Mouse (Mus musculus) liver, postnatal 0 days (tissue): ENCODE data around the gene Olfr984. TPM values are rescaled to one million over a fixed set of nuclear protein-coding genes. Genes with fewer than 3 reads are reported as not detected.

Source experiments
- ATAC-seq: fragments of 200-750 bp; cut with Nextera tagmentation; 2 replicates; pipeline ENCODE4 v1.8.0; 2017; ENCODE audit warnings: mild to moderate bottlenecking, moderate library complexity
- DNase-seq: peaks from one replicate; pipeline ENCODE4 v3.0.0-alpha.2; 2016
- H3K27ac ChIP-seq: fragments of 300-500 bp; sonication (generic); 2 replicates; pipeline ENCODE4 v1.5.1; 2014; ENCODE audit warnings: antibody characterized with exemption, moderate library complexity, mild to moderate bottlenecking, low read depth
- H3K27me3 ChIP-seq: fragments of 300-500 bp; sonication (generic); 2 replicates; pipeline ENCODE4 v1.6.1; 2014; ENCODE audit warnings: low read length, control low read depth, mixed read lengths; ENCODE audit not compliant: insufficient read depth
- H3K36me3 ChIP-seq: fragments of 300-500 bp; sonication (generic); replicated peaks from 2 replicates; pipeline ENCODE4 v1.6.1; 2014; ENCODE audit warnings: mild to moderate bottlenecking, control low read depth, low read length, moderate library complexity, mixed read lengths; ENCODE audit not compliant: insufficient read depth
- H3K4me1 ChIP-seq: fragments of 300-500 bp; sonication (generic); 2 replicates; pipeline ENCODE4 v1.6.1; 2014; ENCODE audit warnings: antibody characterized with exemption, mild to moderate bottlenecking, control low read depth; ENCODE audit not compliant: insufficient read depth
- H3K4me2 ChIP-seq: fragments of 300-500 bp; sonication (generic); 2 replicates; pipeline ENCODE4 v1.6.1; 2014; ENCODE audit warnings: low read depth, mild to moderate bottlenecking, low read length, moderate library complexity, mixed read lengths
- H3K4me3 ChIP-seq: fragments of 300-500 bp; sonication (generic); 2 replicates; pipeline ENCODE4 v1.5.1; 2014; ENCODE audit warnings: low read depth, low read length
- H3K9ac ChIP-seq: fragments of 300-500 bp; sonication (generic); replicated peaks from 2 replicates; pipeline ENCODE4 v1.6.1; 2014; ENCODE audit warnings: mild to moderate bottlenecking, moderate library complexity
- H3K9me3 ChIP-seq: fragments of 300-500 bp; sonication (generic); 2 replicates; pipeline ENCODE4 v1.6.1; 2016; ENCODE audit warnings: mild to moderate bottlenecking, control low read depth, low read length, mixed read lengths
- CTCF ChIP-seq: sonication (generic); IDR thresholded peaks from 2 replicates; pipeline ENCODE4 v1.5.1; 2016; ENCODE audit warnings: antibody characterized with exemption, low read depth
- EP300 ChIP-seq: IDR thresholded peaks from 2 replicates; pipeline ENCODE4 v1.6.1; 2016; ENCODE audit warnings: antibody characterized with exemption, low read depth, mild to moderate bottlenecking
- WGBS: fragments of 180-500 bp; shearing (Covaris S2); extraction: QIAGEN DNeasy Blood & Tissue Kit; methylation state at CpG from one replicate; pipeline ENCODE4 v1.1.7; 2014; ENCODE audit not compliant: insufficient replicate concordance; 5-methylcytosine and 5-hydroxymethylcytosine counted together
- polyA plus RNA-seq: library from polyadenylated mRNA; unstranded; fragments of >200 nt; fragmentation: Nextera tagmentation; extraction: Ambion mirVana; gene quantifications from 2 replicates; pipeline ENCODE4 v1.2.1, GENCODE M21; 2015

Gene Olfr984
- polyA plus RNA-seq, 1 experiment from 2014 or later = not detected

DNA sequence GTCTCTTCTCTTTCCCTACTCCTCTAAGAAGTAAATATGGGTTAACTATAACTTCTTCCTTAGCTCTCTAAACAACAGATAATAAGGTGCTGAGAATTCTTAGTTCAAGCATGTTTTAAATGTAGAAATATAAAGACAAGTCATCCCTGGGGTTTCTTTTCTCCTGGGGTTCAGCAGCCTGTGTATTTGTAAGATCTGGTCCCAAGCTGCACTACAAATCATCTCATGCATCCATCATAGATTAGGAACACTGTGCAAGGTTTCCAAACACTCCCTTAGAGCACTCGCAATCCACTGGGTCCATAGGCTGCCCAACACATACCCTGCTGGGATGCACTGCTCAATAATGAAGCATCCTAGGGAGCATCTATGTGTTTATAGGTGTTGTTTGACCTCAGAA, 16.1 kb upstream of the Olfr984 start, which contains the start of gene Olfr985:
Gene Olfr985 (minus strand): TSS at position 101 of the 400 bp plus-strand sequence.
- no peak for ATAC-seq
- no peak within 1 kb of the TSS for H3K4me2 ChIP-seq
- H3K9ac ChIP-seq = no peak within 1 kb of the TSS
- H3K9me3 ChIP-seq = no peaks in the 10 kb centered on the region
- no peak within 1 kb of the TSS for H3K27ac ChIP-seq
- DNase-seq = no peak
- TF ChIP-seq CTCF (no peak), EP300 (no peak)
- 78% methylated on average over 1 of the region's 1 CpGs for WGBS
- H3K4me1 ChIP-seq = no peaks in the 10 kb centered on the region
- no peak within 1 kb of the TSS for H3K4me3 ChIP-seq
- no peaks in the 10 kb centered on the region for H3K27me3 ChIP-seq
- H3K36me3 ChIP-seq = no peaks in the 10 kb centered on the region

DNA sequence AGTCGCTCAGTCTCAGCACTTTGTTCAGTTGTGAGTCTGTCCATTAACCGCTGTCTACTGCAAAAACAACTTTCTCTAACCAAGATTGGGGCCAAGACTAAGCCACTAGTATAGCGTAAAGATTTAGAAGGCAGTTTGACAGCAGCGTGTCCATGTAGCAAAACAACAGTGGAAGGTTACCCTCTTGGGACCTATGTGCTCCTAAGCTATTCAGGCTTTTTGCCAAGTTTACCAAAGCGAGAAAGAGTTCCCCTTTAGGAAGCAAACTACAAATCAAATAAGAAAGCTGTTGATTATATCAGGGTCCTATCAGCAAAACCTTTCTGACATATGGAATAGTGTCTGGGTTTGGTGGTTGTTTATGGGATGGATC, 3.3 kb upstream of the Olfr984 start:
- no peaks in the 10 kb centered on the region for H3K4me1 ChIP-seq
- H3K4me3 ChIP-seq = no peak overlapping the region
- no peak for TF ChIP-seq CTCF
- TF ChIP-seq EP300 = no peak
- 0 out of 2 replicates have a peak, but pooled peaks have one; percentile 12 for ATAC-seq
- no peak overlapping the region for H3K9ac ChIP-seq
- 51% methylated on average over 5 of the region's 5 CpGs for WGBS
- no peaks in the 10 kb centered on the region for H3K36me3 ChIP-seq
- H3K9me3 ChIP-seq = no peaks in the 10 kb centered on the region
- H3K4me2 ChIP-seq = peak overlapping the region; percentile 27
- no peak for DNase-seq
- no peak overlapping the region; the same call in 1 of the 2 replicates for H3K27ac ChIP-seq
- no peaks in the 10 kb centered on the region for H3K27me3 ChIP-seq

DNA sequence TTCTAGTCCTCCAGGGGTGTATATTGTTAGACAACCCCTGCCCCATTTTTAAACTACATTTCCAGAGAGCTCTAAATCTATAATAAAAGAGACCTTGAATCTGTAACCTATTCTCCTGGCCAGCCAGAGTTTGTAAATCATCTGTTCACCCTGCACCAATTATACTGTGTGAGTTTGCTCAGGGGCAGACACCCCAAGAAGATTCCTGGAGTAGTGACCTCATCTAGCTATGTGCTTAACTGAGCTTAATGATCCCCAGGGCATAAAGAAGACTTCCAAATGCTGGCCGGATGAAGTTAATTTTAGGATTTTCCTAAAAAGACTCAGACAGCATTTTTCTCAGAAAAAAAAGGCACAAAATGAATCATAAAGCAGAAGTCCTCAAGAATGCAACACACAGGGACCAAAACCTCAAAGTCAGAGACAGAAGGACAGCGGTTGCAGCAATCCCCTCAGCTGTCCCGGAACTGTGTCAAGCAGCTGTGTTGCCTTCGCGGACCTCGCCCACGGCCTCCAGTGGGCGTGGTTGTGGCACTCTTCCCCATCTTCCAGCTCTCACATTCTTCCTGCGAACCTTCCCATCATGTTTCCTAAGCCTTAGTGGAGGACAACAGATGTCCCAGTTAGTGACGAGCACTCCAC, 2.8 kb upstream of the Olfr984 start:
- ATAC-seq = peak; percentile 54

DNA sequence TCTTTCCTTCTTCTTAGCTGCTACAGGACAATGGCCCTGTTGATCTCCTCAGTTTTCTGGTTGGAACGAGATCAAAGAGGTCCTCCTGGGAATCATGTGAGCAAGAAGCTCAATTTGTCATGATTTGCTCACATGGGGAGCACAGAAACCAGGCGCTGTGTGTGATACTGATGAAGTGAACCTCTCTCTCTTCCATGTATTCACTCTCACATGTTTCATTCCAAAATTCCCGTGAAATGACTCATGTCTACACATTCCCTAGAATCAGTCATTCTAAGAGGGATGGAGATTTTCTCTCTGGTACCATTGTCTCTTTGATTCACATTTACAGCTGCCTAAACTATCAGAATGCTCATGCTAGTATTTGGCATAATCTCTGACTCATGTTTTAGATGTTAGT, 19.2 kb downstream of the Olfr984 start:
- Histone ChIP-seq H3K4me3 (no peak overlapping the region), H3K27ac (no peak overlapping the region), H3K36me3 (no peaks in the 10 kb centered on the region), H3K9ac (no peak overlapping the region), H3K9me3 (no peaks in the 10 kb centered on the region), H3K4me1 (no peaks in the 10 kb centered on the region), H3K4me2 (no peak overlapping the region), H3K27me3 (no peaks in the 10 kb centered on the region)
- 57% methylated on average over 3 of the region's 3 CpGs for WGBS
- no peak for DNase-seq
- no peak for ATAC-seq
- TF ChIP-seq CTCF (no peak), EP300 (no peak)

More for the DNA sequence above, 2.8 kb upstream of the Olfr984 start:
- TF ChIP-seq EP300 (no peak), CTCF (no peak)
- H3K27me3 ChIP-seq = no peaks in the 10 kb centered on the region
- H3K4me2 ChIP-seq = peak overlapping the region; percentile 27
- H3K4me3 ChIP-seq = no peak overlapping the region
- no peak overlapping the region; the same call in 1 of the 2 replicates for H3K27ac ChIP-seq
- H3K9ac ChIP-seq = no peak overlapping the region
- no peaks in the 10 kb centered on the region for H3K9me3 ChIP-seq
- WGBS = 30% methylated on average over 10 of the region's 10 CpGs
- DNase-seq = peak; percentile 46
- no peaks in the 10 kb centered on the region for H3K36me3 ChIP-seq
- no peaks in the 10 kb centered on the region for H3K4me1 ChIP-seq

DNA sequence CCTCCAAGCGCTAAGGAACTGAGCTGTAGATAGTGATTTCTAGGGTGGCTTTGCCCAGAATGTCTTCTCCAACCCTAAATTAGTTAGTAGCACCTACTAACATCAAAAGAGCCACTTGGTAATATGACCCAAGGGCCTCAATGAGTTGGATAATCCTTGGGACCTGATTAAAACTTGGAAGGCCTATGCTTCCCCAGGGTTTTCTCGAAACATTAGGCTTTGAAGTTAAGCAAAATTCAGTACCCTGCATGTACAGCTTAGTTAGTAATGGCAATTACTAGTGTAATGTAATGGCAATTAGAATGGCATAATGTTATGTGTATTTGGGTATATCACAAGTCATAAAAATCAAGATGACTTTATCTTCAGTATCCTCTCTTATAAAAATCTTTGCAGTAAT, 20.5 kb downstream of the Olfr984 start, which contains the start of gene Olfr983:
Gene Olfr983 (minus strand): TSS at position 101 of the 400 bp plus-strand sequence.
- ATAC-seq = no peak
- 76% methylated on average over 2 of the region's 2 CpGs for WGBS

DNA sequence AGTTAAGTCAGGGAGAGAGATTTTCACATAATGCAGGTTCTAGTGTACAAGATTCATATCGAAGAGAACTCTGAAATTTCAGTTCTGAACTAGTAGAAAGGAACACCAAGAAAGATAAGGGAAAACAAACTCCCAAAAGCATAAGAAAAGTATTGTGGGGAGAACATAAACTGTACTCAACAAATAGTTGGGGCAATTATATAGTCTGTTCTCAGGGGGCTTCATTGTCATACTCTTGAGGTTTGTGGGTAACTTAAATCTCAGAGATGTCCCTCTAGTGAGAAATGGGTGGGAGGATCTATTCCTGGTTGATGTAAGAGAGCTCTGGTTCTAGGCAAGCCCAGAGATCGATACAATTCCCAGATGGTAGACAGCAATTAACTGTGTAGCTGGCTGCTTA, 40.5 kb downstream of the Olfr984 start, which contains the start of gene Olfr982:
Gene Olfr982 (plus strand): TSS at position 301 of the 400 bp plus-strand sequence.
- Histone ChIP-seq H3K9ac (no peak within 1 kb of the TSS), H3K4me1 (no peaks in the 10 kb centered on the region), H3K4me2 (no peak within 1 kb of the TSS), H3K9me3 (no peaks in the 10 kb centered on the region), H3K27ac (no peak within 1 kb of the TSS), H3K4me3 (no peak within 1 kb of the TSS), H3K27me3 (no peaks in the 10 kb centered on the region), H3K36me3 (no peaks in the 10 kb centered on the region)
- DNase-seq = no peak
- 71% methylated on average over 2 of the region's 2 CpGs for WGBS
- TF ChIP-seq EP300 (no peak), CTCF (no peak)
- ATAC-seq = no peak

More for the DNA sequence above, 20.5 kb downstream of the Olfr984 start, which contains the start of gene Olfr983:
- no peak within 1 kb of the TSS for H3K9ac ChIP-seq
- no peaks in the 10 kb centered on the region for H3K4me1 ChIP-seq
- H3K4me3 ChIP-seq = no peak within 1 kb of the TSS
- no peaks in the 10 kb centered on the region for H3K9me3 ChIP-seq
- TF ChIP-seq EP300 (no peak), CTCF (no peak)
- DNase-seq = no peak
- no peaks in the 10 kb centered on the region for H3K36me3 ChIP-seq
- no peak within 1 kb of the TSS for H3K27ac ChIP-seq
- no peaks in the 10 kb centered on the region for H3K27me3 ChIP-seq
- no peak within 1 kb of the TSS for H3K4me2 ChIP-seq
